ENCODE assay signal across 12 mouse cellular contexts in the genomic region with DNA sequence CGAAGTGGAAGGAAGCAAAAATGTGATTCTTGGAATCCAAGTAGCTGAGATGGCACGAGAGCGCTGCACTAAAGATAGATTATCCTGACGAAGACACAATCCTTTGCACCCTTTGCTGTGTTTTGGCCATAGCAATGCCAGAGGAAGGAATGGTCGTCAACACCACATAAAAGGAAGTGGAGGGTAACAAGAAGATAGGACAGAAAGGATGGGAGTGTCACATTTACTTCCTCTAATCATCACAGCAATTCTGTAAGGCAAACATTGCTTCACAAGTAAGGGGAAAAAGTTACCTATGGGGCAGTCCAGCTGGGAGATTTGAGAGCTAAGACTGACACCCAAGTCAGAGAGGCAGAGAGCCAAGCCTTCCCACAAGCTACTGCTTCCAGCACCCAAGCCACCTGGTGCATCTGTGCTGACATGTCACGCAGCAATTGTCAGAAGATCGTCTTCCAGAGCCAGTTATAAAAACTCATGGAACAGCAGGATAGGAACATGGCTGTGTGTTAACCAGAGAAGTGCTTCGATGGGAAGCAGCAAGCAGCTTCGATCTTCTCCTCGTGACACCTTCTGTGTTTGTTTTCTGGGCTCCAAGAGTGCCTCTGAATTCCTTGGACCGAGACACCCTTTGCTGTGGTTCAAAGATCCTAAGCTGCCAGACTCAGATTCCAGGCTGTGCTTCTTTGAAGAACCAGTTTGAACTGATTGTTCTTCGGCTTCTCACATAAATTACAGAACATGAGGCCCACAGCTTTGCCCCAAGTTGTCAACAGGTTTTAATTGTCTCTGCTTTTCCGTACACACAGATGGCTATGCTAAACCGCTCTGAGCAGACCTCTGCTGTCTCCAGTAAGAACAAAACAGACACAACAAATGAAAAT.
DNase-seq lines count a peak whose midpoint lies in the region; ATAC-seq and TF ChIP-seq lines count a peak whose summit lies in the region.
"Had no signal": no experiment of that assay in that cellular context is flagged by ENCODE, and none has a peak within 500 bp of the region (broad histone marks: within the 10 kb centered on the region; RNA-seq: fewer than 3 reads in every experiment).

No protein-coding gene starts in this region.

- no peak overlapping the region for H3K4me2 ChIP-seq in hindbrain, embryonic 11.5 days (replicated peaks; ENCODE audit: low read depth, low read length)
- H3K4me2 ChIP-seq: limb, embryonic 12.5 days had no signal

- intact Hi-C loops in gastrocnemius, adult 2 months (cut with DNase I) = no loop called here
- intact Hi-C loops in gastrocnemius, postnatal 36 days (cut with DNase I) = no loop called here

- no peaks in the 10 kb centered on the region for H3K9me3 ChIP-seq in hindbrain, embryonic 11.5 days (ENCODE audit: control insufficient read depth, low read length)
- H3K9me3 ChIP-seq: limb, embryonic 12.5 days had no signal

- peak overlapping the region; percentile 43; the same call in 1 of the 2 replicates for H3K27ac ChIP-seq in gastrocnemius, adult 2 months
- no peak overlapping the region for H3K27ac ChIP-seq in hindbrain, embryonic 11.5 days (ENCODE audit: low read depth, low read length)
- H3K27ac ChIP-seq: limb, embryonic 12.5 days had no signal

- no peak overlapping the region for H3K9ac ChIP-seq in hindbrain, embryonic 11.5 days (ENCODE audit: low read depth, low read length)
- H3K9ac ChIP-seq: limb, embryonic 12.5 days had no signal

- H3K4me3 ChIP-seq in gastrocnemius, adult 2 months = no peak overlapping the region
- no peak overlapping the region for H3K4me3 ChIP-seq in hindbrain, embryonic 11.5 days (ENCODE audit: low read depth, low read length)
- H3K4me3 ChIP-seq: limb, embryonic 12.5 days had no signal

- H3K4me1 ChIP-seq in hindbrain, embryonic 11.5 days (replicated peaks; ENCODE audit: control insufficient read depth, insufficient read depth, low read length) = no peaks in the 10 kb centered on the region

- H3K36me3 ChIP-seq in hindbrain, embryonic 11.5 days (ENCODE audit: control insufficient read depth, insufficient read depth, low read length) = no peaks in the 10 kb centered on the region
- H3K36me3 ChIP-seq: limb, embryonic 12.5 days had no signal

- peak; percentile 29 for DNase-seq in gastrocnemius, adult 2 months
- DNase-seq in gastrocnemius, postnatal 36 days = no peak
- peak; percentile 23 to 40 for DNase-seq in right cerebral cortex, postnatal 10 days (ENCODE audit: low spot score in 2 of 2)
- DNase-seq in right cerebral cortex, postnatal 36 days (ENCODE audit: low spot score in 2 of 2) = no peak
- DNase-seq in layer of hippocampus, adult 9-11 months = peak; percentile 75
- no peak for DNase-seq in adipocyte (ENCODE audit: low spot score)
- no peak for DNase-seq in hindbrain, embryonic 11.5 days (ENCODE audit: low spot score)
- DNase-seq: adrenal gland, postnatal 25 days had no signal

- no peaks in the 10 kb centered on the region for H3K27me3 ChIP-seq in hindbrain, embryonic 11.5 days (ENCODE audit: control insufficient read depth, insufficient read depth, low read length)
- H3K27me3 ChIP-seq: limb, embryonic 12.5 days had no signal

- 79% methylated on average over 14 of the region's 14 CpGs for WGBS in hindbrain, embryonic 11.5 days

- no peak for TF ChIP-seq CTCF in gastrocnemius, adult 2 months (IDR thresholded peaks at IDR 0.05)

- ATAC-seq in inflammation-experienced regulatory T-cells, adult 6 months = no peak
- no peak for ATAC-seq in hindbrain, embryonic 11.5 days (ENCODE audit: low FRiP score)
- ATAC-seq: hindbrain, embryonic 16.5 days; midbrain, embryonic 16.5 days had no signal

Comparison
In these comparisons a context has a peak if more than half of its experiments do, and no peak if none do; other contexts are left out.
1. DNase-seq: peak in gastrocnemius, adult 2 months (single experiment), right cerebral cortex, postnatal 10 days (2 of 2) and layer of hippocampus, adult 9-11 months (single experiment); none in gastrocnemius, postnatal 36 days (0 of 2), right cerebral cortex, postnatal 36 days (0 of 2), adipocyte (single experiment) and hindbrain, embryonic 11.5 days (single experiment).